In genomic region chr7:24474811-24475506, GRCm38 (mm10) we compare ENCODE assay signal across 9 mouse cellular contexts. TPM values are rescaled to one million over a fixed set of nuclear protein-coding genes. Genes with fewer than 3 reads are reported as not detected.
DNase-seq lines count a peak whose midpoint lies in the region; ATAC-seq and TF ChIP-seq lines count a peak whose summit lies in the region.
"Had no signal": no experiment of that assay in that cellular context is flagged by ENCODE, and none has a peak within 500 bp of the region (broad histone marks: within the 10 kb centered on the region; RNA-seq: fewer than 3 reads in every experiment).

No protein-coding gene starts in this region.

- TF ChIP-seq POLR2A in brain, embryonic 14.5 days (IDR thresholded peaks at IDR 0.05; ENCODE audit: borderline replicate concordance, extremely low read depth, insufficient read depth, insufficient read length, poor library complexity, severe bottlenecking) = no peak

- peak overlapping the region; percentile 28; the same call in 1 of the 2 replicates for H3K27ac ChIP-seq in embryonic facial prominence, embryonic 13.5 days
- H3K27ac ChIP-seq in limb, embryonic 11.5 days (replicated peaks; ENCODE audit: low read depth, low read length) = no peak overlapping the region
- H3K27ac ChIP-seq: neural tube, embryonic 12.5 days had no signal

- 0 out of 2 replicates have a peak, but pooled peaks cover 2% of the 10 kb centered on the region for H3K9me3 ChIP-seq in embryonic facial prominence, embryonic 13.5 days
- peaks cover 3% of the 10 kb centered on the region; the same call in 1 of the 2 replicates for H3K9me3 ChIP-seq in limb, embryonic 11.5 days (ENCODE audit: control insufficient read depth, low read length)
- H3K9me3 ChIP-seq: neural tube, embryonic 12.5 days had no signal

- no peaks in the 10 kb centered on the region for H3K36me3 ChIP-seq in embryonic facial prominence, embryonic 13.5 days
- H3K36me3 ChIP-seq in limb, embryonic 11.5 days (ENCODE audit: control insufficient read depth, insufficient read depth, low read length) = no peaks in the 10 kb centered on the region
- H3K36me3 ChIP-seq: neural tube, embryonic 12.5 days had no signal

- DNase-seq in layer of hippocampus, adult 11-12 months (ENCODE audit: low spot score) = peak; percentile 70
- no peak for DNase-seq in layer of hippocampus, postnatal 25 days (ENCODE audit: extremely low spot score in 1 of 2, low spot score in 1 of 2)
- DNase-seq in brain, embryonic 14.5 days (ENCODE audit: low read depth) = peak; percentile 15
- DNase-seq in limb, embryonic 11.5 days (ENCODE audit: low spot score) = no peak
- DNase-seq in urinary bladder, adult 18-20 months (ENCODE audit: low spot score in 2 of 2) = no peak
- DNase-seq in left cerebral cortex, adult 11 months (ENCODE audit: low spot score) = no peak

- WGBS in embryonic facial prominence, embryonic 13.5 days = 26% methylated on average over 21 of the region's 21 CpGs
- WGBS in limb, embryonic 11.5 days = 41% methylated on average over 21 of the region's 21 CpGs

- H3K9ac ChIP-seq in embryonic facial prominence, embryonic 13.5 days = peak overlapping the region; percentile 32; the same call in 1 of the 2 replicates
- peak overlapping the region; percentile 24; the same call in 1 of the 2 replicates for H3K9ac ChIP-seq in limb, embryonic 11.5 days (ENCODE audit: low read length)
- H3K9ac ChIP-seq: neural tube, embryonic 12.5 days had no signal

- H3K4me1 ChIP-seq in embryonic facial prominence, embryonic 13.5 days = peaks cover 10% of the 10 kb centered on the region
- no peaks in the 10 kb centered on the region for H3K4me1 ChIP-seq in limb, embryonic 11.5 days (ENCODE audit: control insufficient read depth, insufficient read depth, low read length)

- peaks cover 4% of the 10 kb centered on the region; the same call in 1 of the 2 replicates for H3K27me3 ChIP-seq in embryonic facial prominence, embryonic 13.5 days
- no peaks in the 10 kb centered on the region for H3K27me3 ChIP-seq in limb, embryonic 11.5 days (ENCODE audit: control insufficient read depth, insufficient read depth, low read length)
- H3K27me3 ChIP-seq: neural tube, embryonic 12.5 days had no signal

- H3K4me2 ChIP-seq in embryonic facial prominence, embryonic 13.5 days = peak overlapping the region; percentile 50
- H3K4me2 ChIP-seq in limb, embryonic 11.5 days (ENCODE audit: low read depth, severe bottlenecking) = 0 out of 2 replicates have a peak overlapping the region, but pooled peaks have one; percentile 0
- H3K4me2 ChIP-seq: neural tube, embryonic 12.5 days had no signal

- no peak for ATAC-seq in embryonic facial prominence, embryonic 13.5 days (ENCODE audit: insufficient number of reproducible peaks, insufficient read depth, low FRiP score, low TSS enrichment, low read depth)
- ATAC-seq in limb, embryonic 11.5 days (ENCODE audit: insufficient number of reproducible peaks, low FRiP score, low TSS enrichment, low read depth) = no peak

- peak overlapping the region; percentile 13; the same call in 1 of the 2 replicates for H3K4me3 ChIP-seq in embryonic facial prominence, embryonic 13.5 days
- no peak overlapping the region for H3K4me3 ChIP-seq in limb, embryonic 11.5 days (ENCODE audit: low read depth, low read length)
- H3K4me3 ChIP-seq: neural tube, embryonic 12.5 days had no signal

- TF ChIP-seq CTCF in brain, embryonic 14.5 days (IDR thresholded peaks at IDR 0.05; ENCODE audit: borderline replicate concordance, extremely low read depth, insufficient read depth, insufficient read length) = 0 out of 2 replicates have a peak, but pooled peaks have one; percentile 13

RNA-seq across cellular contexts. Expression of gene Cadm4, which starts 6.9 kb away (rescaled TPM):
- 100 to 1,000 TPM; 156 to 179 TPM for total RNA-seq in layer of hippocampus, postnatal 25 days (2021)
- 178 and 268 TPM in 2 replicates for polyA plus RNA-seq in brain, embryonic 14.5 days (2012; rRNA removed)
- polyA plus RNA-seq in embryonic facial prominence, embryonic 13.5 days (2015; fragmentation: Nextera tagmentation; extraction: Ambion mirVana) = 6.7 and 7.9 TPM in 2 replicates
- 1.9 and 2.2 TPM in 2 replicates for polyA plus RNA-seq in limb, embryonic 11.5 days (2014; fragmentation: Nextera tagmentation; extraction: Ambion mirVana)

RNA-seq across cellular contexts. Expression of gene Plaur, which starts 12.7 kb away (rescaled TPM):
- total RNA-seq in layer of hippocampus, postnatal 25 days (2021) = 1 to 10 TPM in 1 of 2 experiments, under 1 TPM in 1; 0.40 to 1.0 TPM
- 1.4 and 2.1 TPM in 2 replicates for polyA plus RNA-seq in brain, embryonic 14.5 days (2012; rRNA removed)
- 2.6 and 3.8 TPM in 2 replicates for polyA plus RNA-seq in embryonic facial prominence, embryonic 13.5 days (2015; fragmentation: Nextera tagmentation; extraction: Ambion mirVana)
- polyA plus RNA-seq in limb, embryonic 11.5 days (2014; fragmentation: Nextera tagmentation; extraction: Ambion mirVana) = 2.1 and 2.3 TPM in 2 replicates

RNA-seq across cellular contexts. Expression of gene Irgc1, which starts 22.9 kb away (rescaled TPM):
- total RNA-seq in layer of hippocampus, postnatal 25 days (2021) = not detected
- polyA plus RNA-seq in brain, embryonic 14.5 days (2012; rRNA removed) = 0.05 TPM in 1 of 2 replicates, not detected in the other
- polyA plus RNA-seq in embryonic facial prominence, embryonic 13.5 days (2015; fragmentation: Nextera tagmentation; extraction: Ambion mirVana) = not detected in 2 replicates
- polyA plus RNA-seq in limb, embryonic 11.5 days (2014; fragmentation: Nextera tagmentation; extraction: Ambion mirVana) = not detected in 2 replicates
- polyA plus RNA-seq: neural tube, embryonic 12.5 days had no signal

RNA-seq across cellular contexts. Expression of gene Zfp428, which starts 31.8 kb away (rescaled TPM):
- 10 to 100 TPM; 39.8 to 45.0 TPM for total RNA-seq in layer of hippocampus, postnatal 25 days (2021)
- polyA plus RNA-seq in brain, embryonic 14.5 days (2012; rRNA removed) = 269 and 420 TPM in 2 replicates
- 95.8 and 96.3 TPM in 2 replicates for polyA plus RNA-seq in embryonic facial prominence, embryonic 13.5 days (2015; fragmentation: Nextera tagmentation; extraction: Ambion mirVana)
- polyA plus RNA-seq in limb, embryonic 11.5 days (2014; fragmentation: Nextera tagmentation; extraction: Ambion mirVana) = 65.6 and 75.7 TPM in 2 replicates

RNA-seq across cellular contexts. Expression of gene AC161166.1, which starts 37.3 kb away (rescaled TPM):
- total RNA-seq in layer of hippocampus, postnatal 25 days (2021) = not detected
- not detected in 2 replicates for polyA plus RNA-seq in brain, embryonic 14.5 days (2012; rRNA removed)
- 0.53 and 0.89 TPM in 2 replicates for polyA plus RNA-seq in embryonic facial prominence, embryonic 13.5 days (2015; fragmentation: Nextera tagmentation; extraction: Ambion mirVana)
- polyA plus RNA-seq in limb, embryonic 11.5 days (2014; fragmentation: Nextera tagmentation; extraction: Ambion mirVana) = 0.48 and 0.52 TPM in 2 replicates
- total RNA-seq: left cerebral cortex, postnatal 14 days had no signal

Comparison
In these comparisons a context has a peak if more than half of its experiments do, and no peak if none do; other contexts are left out.
1. DNase-seq: peak in layer of hippocampus, adult 11-12 months (single experiment) and brain, embryonic 14.5 days (single experiment); none in layer of hippocampus, postnatal 25 days (0 of 2), limb, embryonic 11.5 days (single experiment), urinary bladder, adult 18-20 months (0 of 2) and left cerebral cortex, adult 11 months (single experiment).
2. RNA of gene Cadm4, which starts 6.9 kb away (polyA plus RNA-seq): 178 to 268 TPM in brain, embryonic 14.5 days; 6.7 to 7.9 TPM in embryonic facial prominence, embryonic 13.5 days and 1.9 to 2.2 TPM in limb, embryonic 11.5 days; every median in the first group is over 10 times any median in the second.